Mouse (Mus musculus): ENCODE results near the gene Fgf23.

Gene Fgf23

GRCm38 (mm10) chr6:127114753-127115456 lies 42.2 kb downstream of the Fgf23 start:
- DNase-seq, result no peak

DNA sequence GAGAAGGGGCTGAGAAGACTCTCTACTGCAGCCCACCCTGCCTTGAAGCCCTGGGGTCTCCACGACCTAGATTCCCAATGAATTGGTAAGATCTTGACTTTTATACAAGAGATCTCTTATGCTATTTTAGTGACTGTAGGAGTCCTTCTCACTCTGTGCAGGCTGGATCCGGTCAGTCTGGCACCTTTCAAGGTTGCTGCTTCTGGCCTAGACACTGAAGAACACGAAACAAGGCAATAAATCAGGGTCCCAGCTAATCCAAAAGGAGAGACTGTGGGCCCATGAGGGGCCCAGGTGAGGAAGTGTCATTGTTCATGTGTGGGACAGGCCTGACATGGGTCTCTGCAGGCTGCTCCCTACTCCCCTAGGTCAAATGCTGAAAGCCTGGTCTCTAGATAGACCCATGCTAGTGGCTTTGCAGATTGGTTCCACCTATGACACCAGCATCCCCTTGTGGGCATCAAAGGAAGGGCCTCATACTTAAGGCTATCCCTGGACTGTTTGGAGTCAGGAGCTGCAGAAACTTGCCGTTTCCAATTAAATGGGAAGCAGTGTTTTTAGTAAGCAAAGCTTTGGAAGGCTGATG lies 49.6 kb downstream of the Fgf23 start:
- DNase-seq, result no peak

DNA sequence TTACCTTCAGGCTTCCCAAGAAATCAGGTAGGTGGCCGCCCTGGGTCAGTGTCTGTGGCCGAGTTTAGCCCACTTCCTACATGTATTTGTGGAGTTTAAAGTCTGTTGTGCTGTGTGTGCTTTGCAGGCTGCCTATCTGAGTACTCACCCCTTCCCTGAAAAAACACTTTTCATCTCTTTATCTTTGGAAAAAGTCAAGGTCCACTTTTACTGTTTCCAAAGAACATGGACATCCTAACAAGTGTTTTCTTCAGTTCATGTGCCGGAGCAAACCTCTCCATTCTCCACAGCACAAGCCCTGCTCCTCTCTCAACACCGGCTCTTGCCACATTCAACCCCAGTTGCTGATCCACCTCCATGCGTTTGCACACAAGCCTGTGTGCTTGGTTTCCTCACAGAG lies 50.3 kb downstream of the Fgf23 start:
- no peak for DNase-seq

GRCm38 (mm10) chr6:127123506-127123905 lies 50.8 kb downstream of the Fgf23 start:
- no peak for DNase-seq

DNA sequence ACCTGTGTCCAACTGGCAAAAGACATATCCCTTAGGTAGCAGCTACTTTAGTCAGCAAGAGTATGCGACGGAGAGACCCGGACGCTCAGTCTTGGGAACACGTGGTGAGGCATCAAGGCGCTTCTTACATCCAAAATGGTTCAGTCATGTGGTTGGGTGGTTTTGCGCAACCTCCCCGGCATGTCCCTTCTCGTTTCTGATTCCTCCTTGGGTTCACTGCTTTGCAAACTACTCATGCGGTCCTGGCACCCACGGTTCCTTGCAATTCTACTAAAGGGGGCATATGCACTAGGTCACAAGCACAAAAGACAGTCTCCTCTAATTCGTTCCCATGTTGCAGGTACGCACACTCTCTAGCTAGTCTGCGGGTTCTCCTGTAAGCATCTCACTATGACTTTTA lies 57.0 kb downstream of the Fgf23 start:
- no peak for DNase-seq

DNA sequence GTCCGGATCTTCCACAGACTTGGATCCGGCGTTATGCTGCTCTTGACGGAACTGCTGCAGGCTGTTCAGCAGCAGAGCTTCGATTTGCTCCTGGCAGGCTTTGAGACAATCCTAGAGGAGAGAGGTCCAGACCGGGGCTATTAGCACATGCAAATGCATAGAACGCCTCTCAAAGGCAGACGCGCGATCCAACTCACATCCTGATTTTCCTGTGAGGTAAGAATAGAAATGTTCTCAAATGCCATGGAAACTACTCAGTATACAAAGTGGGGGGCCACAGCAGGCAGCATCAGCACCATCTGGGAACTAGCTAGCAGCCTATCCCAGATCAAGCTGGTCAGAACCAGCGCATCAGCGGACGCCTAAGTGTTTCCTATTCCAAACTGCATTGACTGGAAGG lies 57.7 kb downstream of the Fgf23 start:
- DNase-seq, result no peak
